In the genomic region with DNA sequence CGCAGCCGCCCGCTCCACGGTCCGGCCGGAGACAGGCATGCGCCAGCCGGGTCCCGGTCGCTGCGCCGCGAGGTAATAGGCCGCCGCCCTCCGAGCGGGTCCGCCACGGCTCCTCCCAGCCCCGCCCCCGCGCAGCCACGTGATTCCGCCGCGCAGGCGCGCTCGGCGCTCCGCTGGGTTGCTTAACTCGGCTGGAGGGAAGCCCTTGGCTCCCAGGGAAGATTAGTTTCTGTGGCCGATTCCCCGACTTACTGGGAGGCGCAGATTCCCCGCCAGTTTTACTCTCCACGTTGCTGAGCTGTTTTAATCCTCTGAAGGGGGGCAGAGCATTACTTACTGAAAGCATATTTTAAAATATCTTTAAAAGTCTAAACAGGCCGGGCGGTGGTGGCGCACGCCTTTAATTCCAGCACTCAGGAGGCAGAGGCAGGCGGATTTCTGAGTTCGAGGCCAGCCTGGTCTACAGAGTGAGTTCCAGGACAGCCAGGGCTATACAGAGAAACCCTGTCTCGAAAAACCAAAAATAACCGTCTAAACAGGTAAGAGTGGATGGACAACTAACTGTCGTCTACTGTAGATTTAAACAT, we compare ENCODE assay signal across 8 mouse cellular contexts. TPM values are rescaled to one million over a fixed set of nuclear protein-coding genes. Genes with fewer than 3 reads are reported as not detected.
DNase-seq lines count a peak whose midpoint lies in the region; ATAC-seq lines count a peak whose summit lies in the region.

A gene (minus strand): TSS at position 69 of the 587 bp plus-strand sequence.

- peaks cover 7% of the 10 kb centered on the region for H3K9me3 ChIP-seq in megakaryocyte, embryonic 14.5 days

- intact Hi-C loops in gastrocnemius, postnatal 14 days (cut with DNase I; ENCODE audit: low total_unique reads), result no loop called here

- H3K36me3 ChIP-seq in megakaryocyte, embryonic 14.5 days (replicated peaks; ENCODE audit: low read length), result peaks cover 59% of the 10 kb centered on the region

- peak within 1 kb of the TSS; percentile 92 for H3K4me3 ChIP-seq in megakaryocyte, embryonic 14.5 days (replicated peaks)

- peak; percentile 99 to 100 for DNase-seq in adrenal gland, adult 18-20 months (ENCODE audit: low spot score in 2 of 2)
- DNase-seq in embryo, embryonic 10.5 days (ENCODE audit: low spot score), result peak; percentile 95
- peak; percentile 97 for DNase-seq in gastrocnemius, postnatal 14 days
- peak; percentile 78 to 93 for DNase-seq in left cerebral cortex, adult 9 months (ENCODE audit: low spot score in 2 of 2)
- DNase-seq in right cerebral cortex, adult 2 months (ENCODE audit: low spot score in 2 of 2), result peak; percentile 92 to 95
- DNase-seq in urinary bladder, postnatal 10 days (ENCODE audit: low spot score), result peak; percentile 91

- peaks cover 30% of the 10 kb centered on the region for H3K4me1 ChIP-seq in megakaryocyte, embryonic 14.5 days

- H3K27me3 ChIP-seq in megakaryocyte, embryonic 14.5 days (replicated peaks), result no peaks in the 10 kb centered on the region

- ATAC-seq in inflammation-experienced regulatory T-cells, adult 6 months, result peak; percentile 97

RNA-seq across cellular contexts. Expression of the gene that starts here (rescaled TPM):
- total RNA-seq in adrenal gland, adult 18-20 months (2021), result 10 to 100 TPM; 13.1 to 15.0 TPM
- 1 to 10 TPM; 5.2 to 6.1 TPM for total RNA-seq in gastrocnemius, postnatal 14 days (2021)
- 1 to 10 TPM; 1.8 to 3.5 (median 2.8) TPM for polyA plus RNA-seq in inflammation-experienced regulatory T-cells, adult 6 months (2017; shearing (Covaris generic))
- polyA plus RNA-seq in megakaryocyte, embryonic 14.5 days (2012; ENCODE audit: insufficient read depth, low replicate concordance), result 0.47 TPM in 1 of 2 replicates, not detected in the other

Comparison
In these comparisons a context has a peak if more than half of its experiments do, and no peak if none do; other contexts are left out.
1. Peak in every context shown above with its lines: DNase-seq, ATAC-seq and H3K4me3 ChIP-seq.